Mouse (Mus musculus): Measurements from ENCODE around the gene Olfr414.

The Olfr414 gene

DNA sequence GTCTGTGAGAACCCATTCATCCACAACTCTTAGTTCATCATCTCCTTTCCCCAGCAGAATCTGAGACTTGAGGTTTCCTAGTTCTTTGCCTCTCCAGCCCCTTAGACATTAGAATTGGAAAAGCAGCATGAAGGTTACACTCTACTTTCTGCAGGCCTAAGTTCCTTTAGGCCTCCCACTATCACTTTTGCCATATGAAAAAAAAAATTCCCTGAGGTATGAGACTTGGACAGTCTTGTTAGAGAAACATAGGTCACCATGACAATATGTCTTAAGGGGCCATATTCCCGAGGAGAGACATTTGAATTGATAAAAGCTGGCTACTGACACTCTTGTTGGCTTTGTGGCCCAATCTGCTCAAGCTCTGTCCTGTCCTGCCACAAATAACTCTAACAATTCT, at the start of gene Olfr414:
Gene Olfr414, plus strand, starts transcription at position 301 of the 400 bp plus-strand sequence.
- no peak for DNase-seq (ENCODE audit: low spot score)

DNA sequence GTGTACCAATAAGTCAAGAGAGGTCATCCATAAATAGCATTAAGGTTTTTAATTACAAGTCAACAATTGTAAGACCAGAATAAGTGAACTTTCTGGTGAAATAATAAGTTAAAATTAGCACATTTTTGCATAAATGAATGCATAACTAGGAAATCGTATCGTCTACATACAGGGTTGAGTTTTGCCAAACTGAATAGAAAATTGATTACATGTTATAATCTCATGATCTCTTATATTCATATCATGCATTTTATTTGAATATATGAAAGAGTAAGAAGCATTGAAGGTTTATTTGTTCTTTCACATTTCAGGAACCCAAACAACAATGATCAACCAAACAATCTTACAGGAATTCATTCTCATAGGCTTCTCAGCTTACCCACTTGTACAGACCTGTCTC, 33.1 kb upstream of the Olfr414 start, which contains the start of gene Olfr248:
Gene Olfr248, plus strand, starts transcription at position 301 of the 400 bp plus-strand sequence.
- no peak for DNase-seq (ENCODE audit: low spot score)

DNA sequence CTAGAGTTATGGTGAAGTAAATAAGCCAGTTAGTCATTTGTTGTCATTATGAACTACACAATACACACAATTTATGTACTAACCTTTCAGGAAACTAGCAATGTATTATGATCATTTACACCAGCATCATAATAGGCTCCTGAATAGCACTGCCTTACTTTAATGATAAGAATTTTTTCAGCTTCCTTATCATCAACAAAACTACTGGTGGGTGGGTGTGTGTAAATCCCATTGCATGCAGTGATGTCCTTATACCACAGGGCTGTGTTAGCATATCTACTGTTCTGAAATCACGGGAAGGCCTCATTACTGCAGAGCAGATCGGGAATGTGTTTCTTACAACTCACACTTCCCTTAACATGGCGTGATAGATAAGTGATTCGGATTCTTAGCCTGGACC, 905 bp upstream of the Olfr414 start:
- no peak for DNase-seq (ENCODE audit: low spot score)

DNA sequence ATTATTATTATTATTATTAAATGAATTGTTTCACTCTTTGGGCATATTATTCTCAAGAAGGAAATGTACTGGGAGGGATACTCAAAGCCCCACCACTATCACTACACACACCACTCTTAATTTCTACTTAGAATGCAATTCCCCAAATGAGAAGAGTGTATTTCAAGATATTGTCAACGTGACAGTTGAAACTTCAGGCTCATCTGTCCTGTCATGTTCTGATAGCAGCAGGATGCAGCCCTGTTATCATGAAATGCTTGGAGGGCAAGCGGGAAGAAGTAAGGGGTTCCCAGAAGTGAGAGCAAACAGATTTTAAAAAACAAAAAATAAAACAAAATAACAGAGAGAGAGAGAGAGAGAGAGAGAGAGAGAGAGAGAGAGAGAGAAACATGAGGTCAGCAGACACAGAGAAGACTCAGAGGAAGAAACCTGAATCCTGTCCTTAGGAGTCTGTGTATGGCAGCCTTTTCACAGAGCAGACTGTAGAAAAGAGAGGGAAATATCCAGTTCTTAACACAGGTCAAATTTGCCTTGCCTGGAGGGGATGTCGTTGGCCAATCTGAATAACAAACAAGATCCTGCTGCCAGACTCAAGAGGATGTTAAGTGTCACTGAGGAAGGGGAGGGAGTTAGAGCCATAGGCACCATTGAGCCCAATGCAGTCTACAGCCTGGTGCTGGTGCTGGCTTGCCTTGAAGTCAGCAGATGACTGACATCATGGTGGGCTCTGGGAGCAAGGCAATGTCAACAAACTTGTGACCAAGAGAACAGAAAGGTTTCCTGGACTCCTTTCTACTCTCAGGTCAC, 2.5 kb downstream of the Olfr414 start:
- no peak for DNase-seq (ENCODE audit: low spot score)

DNA sequence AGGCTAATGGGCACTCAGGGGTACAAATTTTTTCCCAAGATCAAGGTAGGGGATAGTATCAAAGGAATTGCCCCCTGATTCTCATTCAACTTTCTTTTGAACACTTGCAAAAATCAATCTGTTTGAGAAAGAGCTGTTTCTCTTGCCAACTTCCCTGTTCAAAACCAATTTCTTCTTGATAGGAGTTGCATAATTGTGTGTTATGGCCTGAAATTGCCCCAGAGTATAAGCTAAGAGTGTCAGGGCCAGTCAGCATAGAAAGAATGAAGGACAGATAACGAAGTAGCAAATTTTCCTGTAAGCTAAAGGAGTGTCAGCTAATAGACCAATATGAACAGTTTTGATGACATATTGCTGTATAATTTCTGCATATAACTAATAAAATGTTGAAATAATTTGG, 3.5 kb downstream of the Olfr414 start:
- DNase-seq (ENCODE audit: low spot score) = no peak

DNA sequence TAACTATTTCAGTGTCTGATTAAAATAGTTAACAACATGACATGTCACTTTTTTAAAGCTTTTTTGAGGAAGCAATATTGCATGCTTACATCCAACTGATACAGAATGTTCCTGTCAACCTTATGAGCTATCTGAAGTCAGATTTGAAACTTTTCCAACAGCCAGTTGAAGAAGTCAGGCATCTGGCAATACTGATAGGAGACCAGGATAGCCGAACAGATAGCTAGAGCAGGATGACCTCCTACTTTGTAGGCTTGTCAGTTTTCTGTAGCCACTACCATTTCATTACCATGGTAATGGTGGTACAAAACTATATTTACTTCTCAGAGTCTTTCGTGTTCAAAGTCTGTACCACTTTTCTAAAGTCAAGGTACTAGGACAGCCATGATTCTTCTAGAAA, 4.5 kb downstream of the Olfr414 start:
- no peak for DNase-seq (ENCODE audit: low spot score)

DNA sequence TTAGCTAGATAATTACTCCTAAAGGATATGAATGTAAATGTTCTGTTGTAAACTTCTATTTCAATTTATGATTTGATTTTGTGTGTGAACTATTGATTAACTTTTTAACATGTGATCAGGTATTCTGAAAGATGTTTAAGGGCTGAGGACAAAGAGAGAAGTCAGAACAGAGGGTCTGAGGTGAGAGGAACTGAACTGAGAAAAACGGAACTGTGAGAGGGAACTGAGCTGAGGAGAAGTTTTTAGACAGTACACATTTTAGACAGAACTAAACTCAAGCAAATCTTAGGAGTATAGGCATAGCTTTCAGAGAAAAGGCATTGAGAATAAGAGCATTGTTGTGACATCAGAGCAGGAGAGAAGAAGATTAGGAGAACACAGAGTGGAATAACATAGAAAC, 10.3 kb downstream of the Olfr414 start:
- no peak for DNase-seq (ENCODE audit: low spot score)

DNA sequence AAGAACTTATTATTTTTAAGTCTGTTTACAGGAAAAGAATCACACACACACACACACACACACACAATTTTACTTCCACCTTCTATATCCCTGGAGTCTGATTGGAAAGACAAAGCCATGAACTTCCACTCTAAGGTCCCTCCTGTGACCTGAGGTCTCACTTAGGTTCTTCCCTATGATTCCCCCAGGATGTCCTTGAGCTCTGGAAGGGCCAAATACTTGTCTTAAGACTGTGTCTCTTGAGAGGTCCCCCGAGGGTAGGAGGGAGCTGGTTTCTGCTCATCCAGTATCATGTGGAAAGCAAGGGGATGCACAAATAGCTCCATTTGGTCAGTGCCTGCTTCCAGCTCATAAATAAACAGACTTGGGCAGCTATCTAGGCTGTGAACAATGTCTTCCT, 17.9 kb downstream of the Olfr414 start, which contains the start of gene Olfr220:
Gene Olfr220, plus strand, starts transcription at position 301 of the 400 bp plus-strand sequence.
- DNase-seq (ENCODE audit: low spot score) = no peak

DNA sequence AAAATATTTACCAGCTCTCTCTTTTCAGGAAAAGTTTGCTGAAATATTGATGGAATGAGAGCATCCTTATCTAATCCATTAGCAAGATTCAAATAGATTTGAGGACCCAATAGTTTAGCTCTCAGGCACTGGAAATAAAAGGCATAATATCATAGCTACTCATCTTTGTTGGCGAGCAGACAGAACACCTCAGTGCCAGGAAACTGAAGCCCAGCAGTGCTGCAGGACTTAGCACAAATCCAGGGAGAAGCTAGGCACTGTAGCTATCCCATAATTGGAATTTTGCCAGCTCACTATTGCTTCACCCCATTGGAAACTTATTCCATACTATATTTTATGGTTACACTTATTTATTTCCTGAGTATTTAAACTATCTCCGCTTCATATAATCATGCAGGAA, 31.2 kb downstream of the Olfr414 start:
- no peak for DNase-seq (ENCODE audit: low spot score)

DNA sequence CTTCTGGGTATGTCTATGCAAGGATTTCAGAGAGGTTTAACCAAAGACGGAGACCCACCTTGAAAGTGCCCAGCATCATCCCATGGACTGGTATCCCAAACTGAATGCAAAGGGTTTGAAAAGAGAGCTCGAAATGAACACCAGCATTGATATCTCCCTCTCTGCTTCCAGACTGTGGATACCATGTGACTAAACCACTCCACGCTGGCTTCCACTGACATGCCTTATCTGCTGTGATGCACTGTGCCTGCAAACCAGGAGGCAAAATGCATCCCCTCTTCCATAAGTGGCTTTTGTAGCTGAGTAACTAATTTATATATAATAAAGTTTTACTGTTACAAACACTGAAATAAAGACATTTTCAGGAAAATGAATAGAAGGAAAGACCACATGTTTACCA, 41.5 kb downstream of the Olfr414 start:
- DNase-seq (ENCODE audit: low spot score) = no peak

DNA sequence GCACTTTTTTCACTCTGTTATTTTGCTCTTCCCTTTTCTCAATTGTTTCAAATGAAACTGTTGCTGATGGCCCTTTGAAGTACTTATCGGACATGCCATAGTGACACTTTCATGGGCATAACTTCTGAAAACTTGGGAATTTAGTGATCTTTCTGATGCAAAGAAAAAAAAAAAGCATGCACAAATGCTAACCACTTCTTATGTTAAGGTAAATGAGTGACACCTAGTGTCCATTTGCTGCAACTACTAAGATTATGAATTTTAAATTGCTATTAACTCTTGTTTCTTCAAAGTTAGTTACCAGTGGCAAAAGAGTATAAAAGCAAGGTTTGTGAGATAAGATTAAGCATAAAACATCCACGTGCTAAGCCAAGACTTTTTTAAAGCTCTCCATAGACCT, 42.4 kb downstream of the Olfr414 start:
- DNase-seq (ENCODE audit: low spot score) = peak; percentile 36

DNA sequence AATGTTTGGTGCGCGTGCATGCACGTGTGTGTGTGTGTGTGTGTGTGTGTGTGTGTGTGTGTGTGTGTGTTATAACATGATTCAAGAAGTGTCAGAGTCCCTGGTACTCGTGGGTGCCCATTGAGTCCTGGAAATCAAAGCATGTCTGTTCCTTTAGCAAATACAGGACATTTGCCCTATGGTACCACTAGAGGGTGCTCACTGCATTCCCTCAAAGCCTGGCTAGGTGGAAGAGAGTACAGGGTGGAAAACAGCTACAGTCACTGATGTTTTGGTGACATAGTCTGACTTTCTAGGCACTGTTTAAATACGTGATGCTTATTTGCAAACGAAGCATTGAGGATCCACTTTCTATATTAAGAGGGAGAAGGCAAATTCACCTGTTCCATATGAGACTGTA, 45.9 kb downstream of the Olfr414 start:
- peak; percentile 31 for DNase-seq (ENCODE audit: low spot score)

DNA sequence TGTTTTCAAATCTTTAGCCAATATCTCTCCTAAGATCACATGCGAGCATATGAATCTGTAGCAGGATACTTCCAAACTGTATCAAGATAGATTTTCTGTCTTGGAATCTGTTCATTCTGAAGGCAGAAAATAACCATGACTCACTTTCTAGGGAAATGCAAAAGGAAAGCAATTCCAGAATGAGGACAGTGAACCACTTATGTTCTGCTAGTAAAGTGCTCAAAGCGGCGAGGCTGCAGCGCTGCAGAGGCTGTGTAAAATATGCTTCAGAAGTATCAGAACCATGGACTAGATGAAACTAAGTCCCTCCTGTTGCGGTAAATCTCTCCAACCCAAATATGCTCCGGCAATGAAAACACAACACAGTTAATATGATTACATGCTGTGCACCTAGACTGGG, 58.7 kb downstream of the Olfr414 start:
- no peak for DNase-seq (ENCODE audit: low spot score)

Data from adipocyte (in vitro differentiated cells).